Mouse (Mus musculus) lung, adult 2 months (tissue): ENCODE data around the gene Wbp1l.

Source experiments
- CTCF ChIP-seq: fragments of 200-500 bp; IDR thresholded peaks from 2 replicates; pipeline ENCODE4 v1.5.1; 2011; ENCODE audit warnings: mild to moderate bottlenecking, low read length, control low read depth; ENCODE audit not compliant: insufficient read depth
- POLR2A ChIP-seq: fragments of 200-500 bp; IDR thresholded peaks from 2 replicates; pipeline ENCODE4 v1.6.1; 2011; ENCODE audit warnings: low read depth, mild to moderate bottlenecking, control low read depth, low read length, borderline replicate concordance; ENCODE audit errors: extremely low read depth

DNA sequence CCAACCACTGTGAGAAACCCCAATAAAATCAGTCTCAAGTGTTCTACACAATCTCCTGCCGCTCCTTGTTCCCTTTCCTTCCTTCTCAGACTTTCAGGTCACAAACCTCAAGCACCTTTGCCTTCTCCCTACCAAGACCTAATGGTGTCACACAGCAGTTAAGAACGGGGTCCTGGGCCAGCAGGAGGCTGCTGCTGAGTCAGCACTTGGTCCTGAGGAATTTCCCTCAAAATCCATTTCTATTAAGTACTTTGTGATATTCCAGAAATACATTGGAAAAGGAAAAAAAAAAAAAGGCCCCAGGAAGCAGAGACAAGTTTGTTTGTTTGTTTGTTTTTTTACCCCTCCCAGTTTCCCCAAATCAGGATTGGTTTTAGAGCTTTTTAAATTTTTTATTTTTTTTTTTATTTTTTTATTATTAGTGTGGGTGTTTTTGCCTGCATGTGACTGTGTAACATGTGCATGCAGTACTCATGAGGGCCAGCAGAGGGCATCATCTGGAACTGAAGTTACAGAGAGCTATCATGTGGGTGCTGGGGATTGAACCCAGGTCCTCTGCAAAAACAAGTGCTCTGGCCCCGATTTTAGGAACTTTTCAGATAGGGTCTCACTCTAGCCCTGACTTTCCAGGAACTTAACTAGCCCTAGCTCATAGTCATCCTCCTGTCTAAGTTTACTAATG lies 58.6 kb downstream of the Wbp1l start:
- TF ChIP-seq POLR2A: no peak
- TF ChIP-seq CTCF: peak; percentile 14; the same call in 1 of the 2 replicates
